Mouse (Mus musculus): Measurements from ENCODE around the gene Flt4.

Flt4 gene

GRCm38 (mm10) chr11:49636449-49636848, 27.4 kb downstream of the Flt4 start:
- no peak for DNase-seq (ENCODE audit: extremely low read depth, insufficient read length, low spot score)

- no peak for DNase-seq (ENCODE audit: extremely low read depth, insufficient read length, low spot score)
Measured at GRCm38 (mm10) chr11:49645677-49646076, 36.6 kb downstream of the Flt4 start.

- DNase-seq (ENCODE audit: extremely low read depth, insufficient read length, low spot score) = no peak
Measured at GRCm38 (mm10) chr11:49650113-49650993, 41.3 kb downstream of the Flt4 start.

- DNase-seq (ENCODE audit: extremely low read depth, insufficient read length, low spot score) = no peak
Measured at GRCm38 (mm10) chr11:49650994-49651761, 42.1 kb downstream of the Flt4 start.

GRCm38 (mm10) chr11:49651762-49652322, 42.8 kb downstream of the Flt4 start:
- DNase-seq (ENCODE audit: extremely low read depth, insufficient read length, low spot score) = no peak

GRCm38 (mm10) chr11:49652401-49653078, 43.5 kb downstream of the Flt4 start:
- no peak for DNase-seq (ENCODE audit: extremely low read depth, insufficient read length, low spot score)

GRCm38 (mm10) chr11:49653079-49653408, 44.0 kb downstream of the Flt4 start:
- no peak for DNase-seq (ENCODE audit: extremely low read depth, insufficient read length, low spot score)

- DNase-seq (ENCODE audit: extremely low read depth, insufficient read length, low spot score) = no peak
Measured at GRCm38 (mm10) chr11:49654651-49655050, 45.6 kb downstream of the Flt4 start.

- DNase-seq (ENCODE audit: extremely low read depth, insufficient read length, low spot score) = no peak
Measured at GRCm38 (mm10) chr11:49655501-49655900, 46.4 kb downstream of the Flt4 start.

- no peak for DNase-seq (ENCODE audit: extremely low read depth, insufficient read length, low spot score)
Measured at GRCm38 (mm10) chr11:49658065-49658464, 49.0 kb downstream of the Flt4 start.

GRCm38 (mm10) chr11:49658791-49659469, 49.9 kb downstream of the Flt4 start:
- DNase-seq (ENCODE audit: extremely low read depth, insufficient read length, low spot score) = no peak

GRCm38 (mm10) chr11:49659470-49659799, 50.4 kb downstream of the Flt4 start:
- DNase-seq (ENCODE audit: extremely low read depth, insufficient read length, low spot score) = no peak

- no peak for DNase-seq (ENCODE audit: extremely low read depth, insufficient read length, low spot score)
Measured at GRCm38 (mm10) chr11:49662292-49662780, 53.3 kb downstream of the Flt4 start.

GRCm38 (mm10) chr11:49663310-49663709, 54.2 kb downstream of the Flt4 start, which contains the start of gene Scgb3a1:
Scgb3a1 (plus strand) TSS chr11:49663610.
- DNase-seq (ENCODE audit: extremely low read depth, insufficient read length, low spot score) = no peak

- no peak for DNase-seq (ENCODE audit: extremely low read depth, insufficient read length, low spot score)
Measured at GRCm38 (mm10) chr11:49664262-49665140, 55.4 kb downstream of the Flt4 start.

- DNase-seq (ENCODE audit: extremely low read depth, insufficient read length, low spot score) = no peak
Measured at GRCm38 (mm10) chr11:49665462-49665861, 56.4 kb downstream of the Flt4 start.

- no peak for DNase-seq (ENCODE audit: extremely low read depth, insufficient read length, low spot score)
Measured at GRCm38 (mm10) chr11:49673433-49673832, 64.4 kb downstream of the Flt4 start.

GRCm38 (mm10) chr11:49684237-49684973, 75.3 kb downstream of the Flt4 start:
- DNase-seq (ENCODE audit: extremely low read depth, insufficient read length, low spot score) = no peak

GRCm38 (mm10) chr11:49695013-49695412, 86.0 kb downstream of the Flt4 start:
- no peak for DNase-seq (ENCODE audit: extremely low read depth, insufficient read length, low spot score)
